In the genomic region with DNA sequence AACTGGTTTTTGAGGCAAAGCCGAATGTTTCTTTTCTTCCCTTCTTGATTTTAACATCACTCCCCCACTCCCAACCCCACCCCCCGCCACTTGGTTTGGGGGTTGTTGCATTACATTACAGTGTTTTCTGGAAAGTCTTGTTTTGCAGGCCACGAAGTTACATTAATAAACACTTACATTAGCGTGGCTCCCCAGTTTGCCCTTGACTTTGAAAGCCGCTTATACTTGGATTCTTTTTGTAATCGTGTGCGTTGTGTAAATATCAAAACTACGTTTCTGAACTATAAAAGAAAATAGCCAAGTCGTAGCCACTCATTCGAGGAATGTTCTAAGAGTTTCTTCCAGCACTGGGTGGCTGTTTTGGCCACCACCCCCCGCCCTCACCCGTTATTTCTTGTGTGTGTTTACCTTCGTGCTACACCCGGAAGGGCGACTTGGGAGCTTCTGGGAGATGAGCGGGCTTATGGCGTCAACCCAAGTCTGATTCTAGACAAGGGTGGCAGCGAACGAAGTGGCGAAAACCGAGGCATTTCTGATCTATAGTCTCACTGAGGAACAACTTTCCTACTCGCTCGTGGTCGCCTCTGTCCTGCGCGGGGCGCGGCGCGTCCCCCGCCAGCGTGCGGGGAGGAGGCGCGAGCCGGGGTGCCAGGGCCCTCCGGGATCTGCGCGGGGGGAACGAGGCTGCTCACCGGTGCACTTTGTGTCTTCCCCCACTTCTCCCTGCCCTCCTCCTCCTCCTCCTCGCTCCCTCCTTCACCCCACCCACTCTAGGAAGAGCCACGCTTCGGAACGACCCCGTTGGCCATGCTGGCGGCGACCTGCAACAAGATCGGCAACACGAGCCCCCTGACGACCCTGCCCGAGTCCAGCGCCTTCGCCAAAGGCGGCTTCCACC, we compare ENCODE assay signal across 8 mouse cellular contexts. TPM values are rescaled to one million over a fixed set of nuclear protein-coding genes. Genes with fewer than 3 reads are reported as not detected.
A peak's percentile ranks its signal among the peaks of the same experiment; 100 is the strongest.
DNase-seq lines count a peak whose midpoint lies in the region; ATAC-seq and TF ChIP-seq lines count a peak whose summit lies in the region.

No protein-coding gene starts in this region.

- H3K27ac ChIP-seq in embryonic fibroblast, embryonic 13.5 days (ENCODE audit: insufficient read depth, low read length): no peak overlapping the region
- H3K27ac ChIP-seq in intestine, postnatal 0 days (ENCODE audit: low read depth, low read length): no peak overlapping the region
- peak overlapping the region; percentile 55 for H3K27ac ChIP-seq in midbrain, embryonic 12.5 days (replicated peaks)

- no peaks in the 10 kb centered on the region for H3K9me3 ChIP-seq in intestine, postnatal 0 days (ENCODE audit: control insufficient read depth)
- no peaks in the 10 kb centered on the region for H3K9me3 ChIP-seq in midbrain, embryonic 12.5 days

- TF ChIP-seq POLR2A in embryonic fibroblast, embryonic 13.5 days (IDR thresholded peaks at IDR 0.05; ENCODE audit: low read depth, low read length): no peak

- peak overlapping the region; percentile 0; the same call in 1 of the 2 replicates for H3K9ac ChIP-seq in intestine, postnatal 0 days (ENCODE audit: low read depth, low read length)
- H3K9ac ChIP-seq in midbrain, embryonic 12.5 days (replicated peaks): peak overlapping the region; percentile 57

- no peak for TF ChIP-seq CTCF in embryonic fibroblast, embryonic 13.5 days (IDR thresholded peaks at IDR 0.05; ENCODE audit: borderline replicate concordance, insufficient read depth, low read length)
- TF ChIP-seq CTCF in intestine, postnatal 0 days (IDR thresholded peaks at IDR 0.05; ENCODE audit: low read depth): no peak

- H3K4me1 ChIP-seq in embryonic fibroblast, embryonic 13.5 days (ENCODE audit: control insufficient read depth, insufficient read depth, low read length): peaks cover 3% of the 10 kb centered on the region; the same call in 1 of the 2 replicates
- peaks cover 14% of the 10 kb centered on the region; the same call in 1 of the 2 replicates for H3K4me1 ChIP-seq in intestine, postnatal 0 days (replicated peaks; ENCODE audit: control insufficient read depth, insufficient read depth, low read length)
- H3K4me1 ChIP-seq in midbrain, embryonic 12.5 days: peaks cover 53% of the 10 kb centered on the region

- H3K4me2 ChIP-seq in intestine, postnatal 0 days (replicated peaks; ENCODE audit: low read depth): peak overlapping the region; percentile 64
- peak overlapping the region; percentile 56 for H3K4me2 ChIP-seq in midbrain, embryonic 12.5 days (replicated peaks)

- ATAC-seq in intestine, postnatal 0 days: no peak
- ATAC-seq in midbrain, embryonic 12.5 days (ENCODE audit: low FRiP score, low read depth): no peak

- H3K4me3 ChIP-seq in embryonic fibroblast, embryonic 13.5 days (ENCODE audit: insufficient read depth, low read length): peak overlapping the region; percentile 9; the same call in 1 of the 2 replicates
- peak overlapping the region; percentile 44 for H3K4me3 ChIP-seq in intestine, postnatal 0 days (ENCODE audit: low read depth, low read length)
- H3K4me3 ChIP-seq in midbrain, embryonic 12.5 days: peak overlapping the region; percentile 47

- no peaks in the 10 kb centered on the region for H3K36me3 ChIP-seq in intestine, postnatal 0 days (ENCODE audit: control insufficient read depth, insufficient read depth)
- no peaks in the 10 kb centered on the region for H3K36me3 ChIP-seq in midbrain, embryonic 12.5 days

- DNase-seq in adrenal gland, adult 2 months: peak; percentile 27
- DNase-seq in adrenal gland, postnatal 25 days: no peak
- DNase-seq in A20 (ENCODE audit: low read depth, low spot score): peak; percentile 74
- DNase-seq in urinary bladder, postnatal 4 days (ENCODE audit: low spot score in 2 of 2): no peak
- DNase-seq in adrenal gland, postnatal 4 days (ENCODE audit: low spot score in 2 of 2): no peak

- H3K27me3 ChIP-seq in intestine, postnatal 0 days (replicated peaks; ENCODE audit: control insufficient read depth, insufficient read depth, low read length): peaks cover 90% of the 10 kb centered on the region
- peaks cover 83% of the 10 kb centered on the region for H3K27me3 ChIP-seq in midbrain, embryonic 12.5 days

- 1% methylated on average over 53 of the region's 55 CpGs for WGBS in intestine, postnatal 0 days
- under 1% methylated on average over 55 of the region's 55 CpGs for WGBS in midbrain, embryonic 12.5 days

RNA-seq across cellular contexts. Expression of gene Sp9, which starts 0.9 kb away (rescaled TPM):
- total RNA-seq in adrenal gland, adult 2 months (2021): not detected
- polyA plus RNA-seq in adrenal gland, adult 2 months (2012; rRNA removed): not detected in 2 replicates
- total RNA-seq in adrenal gland, postnatal 25 days (2021): not detected in 2 replicates
- 0.46 and 0.50 TPM in 2 replicates for polyA plus RNA-seq in embryonic fibroblast, embryonic 13.5 days (2011; ENCODE audit: insufficient read length, low read depth, missing spikeins)
- polyA plus RNA-seq in intestine, postnatal 0 days (2015; fragmentation: Nextera tagmentation; extraction: Ambion mirVana): not detected in 2 replicates
- polyA plus RNA-seq in midbrain, embryonic 12.5 days (2016; fragmentation: Nextera tagmentation; extraction: Ambion mirVana): 4.6 and 7.6 TPM in 2 replicates
- total RNA-seq in adrenal gland, postnatal 4 days (2021): under 1 TPM in 1 of 2 experiments, not detected in 1; 0.20 TPM

RNA-seq across cellular contexts. Expression of gene Scrn3, which starts 39.8 kb away (rescaled TPM):
- 10 to 100 TPM; 19.1 to 28.1 TPM for total RNA-seq in adrenal gland, adult 2 months (2021)
- 3.8 and 4.6 TPM in 2 replicates for polyA plus RNA-seq in adrenal gland, adult 2 months (2012; rRNA removed)
- 24.1 and 29.1 TPM in 2 replicates for total RNA-seq in adrenal gland, postnatal 25 days (2021)
- 23.6 and 27.3 TPM in 2 replicates for polyA plus RNA-seq in embryonic fibroblast, embryonic 13.5 days (2011; ENCODE audit: insufficient read length, low read depth, missing spikeins)
- 7.8 and 8.7 TPM in 2 replicates for polyA plus RNA-seq in intestine, postnatal 0 days (2015; fragmentation: Nextera tagmentation; extraction: Ambion mirVana)
- polyA plus RNA-seq in midbrain, embryonic 12.5 days (2016; fragmentation: Nextera tagmentation; extraction: Ambion mirVana): 9.7 and 11.3 TPM in 2 replicates
- 10 to 100 TPM; 15.1 to 22.8 TPM for total RNA-seq in adrenal gland, postnatal 4 days (2021)

RNA-seq across cellular contexts. Expression of gene Cir1, which starts 39.9 kb away (rescaled TPM):
- 10 to 100 TPM; 14.0 to 21.7 TPM for total RNA-seq in adrenal gland, adult 2 months (2021)
- polyA plus RNA-seq in adrenal gland, adult 2 months (2012; rRNA removed): 0.36 and 0.40 TPM in 2 replicates
- total RNA-seq in adrenal gland, postnatal 25 days (2021): 22.7 and 27.6 TPM in 2 replicates
- 13.0 and 16.3 TPM in 2 replicates for polyA plus RNA-seq in embryonic fibroblast, embryonic 13.5 days (2011; ENCODE audit: insufficient read length, low read depth, missing spikeins)
- 17.1 and 19.9 TPM in 2 replicates for polyA plus RNA-seq in intestine, postnatal 0 days (2015; fragmentation: Nextera tagmentation; extraction: Ambion mirVana)
- polyA plus RNA-seq in midbrain, embryonic 12.5 days (2016; fragmentation: Nextera tagmentation; extraction: Ambion mirVana): 24.7 and 28.3 TPM in 2 replicates
- 10 to 100 TPM; 25.3 to 28.8 TPM for total RNA-seq in adrenal gland, postnatal 4 days (2021)

RNA-seq across cellular contexts. Expression of gene Ola1, which starts 53.9 kb away (rescaled TPM):
- total RNA-seq in adrenal gland, adult 2 months (2021): 10 to 100 TPM; 50.2 to 56.2 TPM
- polyA plus RNA-seq in adrenal gland, adult 2 months (2012; rRNA removed): 0.65 and 1.2 TPM in 2 replicates
- 46.2 and 52.6 TPM in 2 replicates for total RNA-seq in adrenal gland, postnatal 25 days (2021)
- polyA plus RNA-seq in embryonic fibroblast, embryonic 13.5 days (2011; ENCODE audit: insufficient read length, low read depth, missing spikeins): 104 and 112 TPM in 2 replicates
- 42.3 and 43.3 TPM in 2 replicates for polyA plus RNA-seq in intestine, postnatal 0 days (2015; fragmentation: Nextera tagmentation; extraction: Ambion mirVana)
- 81.1 and 88.0 TPM in 2 replicates for polyA plus RNA-seq in midbrain, embryonic 12.5 days (2016; fragmentation: Nextera tagmentation; extraction: Ambion mirVana)
- total RNA-seq in adrenal gland, postnatal 4 days (2021): 10 to 100 TPM; 54.5 to 56.9 TPM

Comparison
In these comparisons a context has a peak if more than half of its experiments do, and no peak if none do; other contexts are left out.
1. DNase-seq: peak in adrenal gland, adult 2 months (single experiment) and A20 (single experiment); none in adrenal gland, postnatal 25 days (single experiment), urinary bladder, postnatal 4 days (0 of 2) and adrenal gland, postnatal 4 days (0 of 2).
2. Peak in every context shown above with its lines, with median percentiles within 50 percentile points of each other: H3K4me3 ChIP-seq.